Mouse (Mus musculus) bone marrow macrophage, adult 2 months (primary cell): Measurements from ENCODE around the gene Rita1.

Source experiments
- CTCF ChIP-seq: IDR thresholded peaks from 2 replicates; pipeline ENCODE4 v1.5.1; 2012; ENCODE audit warnings: low read depth, mild to moderate bottlenecking, low read length, moderate library complexity
- POLR2A ChIP-seq: IDR thresholded peaks from 2 replicates; pipeline ENCODE4 v1.6.1; 2012; ENCODE audit warnings: mild to moderate bottlenecking, low read depth, low read length, borderline replicate concordance

DNA sequence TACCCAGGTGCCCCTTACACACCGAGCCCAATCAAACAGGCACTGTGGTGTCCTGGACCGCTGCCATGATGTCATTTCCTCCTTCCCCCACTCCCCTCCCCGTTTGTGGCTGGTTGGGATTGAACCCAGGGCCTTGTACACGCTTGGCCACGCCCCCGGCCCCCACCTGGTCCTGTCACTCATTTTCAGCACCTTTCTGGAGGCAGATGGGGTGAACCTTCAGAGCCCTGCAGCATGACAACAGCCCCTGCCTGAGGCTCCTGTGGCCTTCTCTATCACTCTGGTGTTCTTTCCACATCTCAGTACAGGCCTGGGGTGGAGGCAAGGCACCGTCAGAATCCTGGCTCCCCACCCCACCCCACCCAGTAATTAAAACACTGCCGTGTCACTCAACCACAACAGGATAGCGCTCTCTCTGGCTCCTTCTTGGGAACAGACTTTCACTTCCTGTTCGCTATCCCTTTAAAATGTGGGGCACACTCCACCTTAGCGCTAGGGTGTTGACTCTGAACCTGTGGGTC, 35.5 kb downstream of the Rita1 start:
- no peak for TF ChIP-seq CTCF
- no peak for TF ChIP-seq POLR2A
